Mouse (Mus musculus): ENCODE data around the gene Bloc1s3.

DNA sequence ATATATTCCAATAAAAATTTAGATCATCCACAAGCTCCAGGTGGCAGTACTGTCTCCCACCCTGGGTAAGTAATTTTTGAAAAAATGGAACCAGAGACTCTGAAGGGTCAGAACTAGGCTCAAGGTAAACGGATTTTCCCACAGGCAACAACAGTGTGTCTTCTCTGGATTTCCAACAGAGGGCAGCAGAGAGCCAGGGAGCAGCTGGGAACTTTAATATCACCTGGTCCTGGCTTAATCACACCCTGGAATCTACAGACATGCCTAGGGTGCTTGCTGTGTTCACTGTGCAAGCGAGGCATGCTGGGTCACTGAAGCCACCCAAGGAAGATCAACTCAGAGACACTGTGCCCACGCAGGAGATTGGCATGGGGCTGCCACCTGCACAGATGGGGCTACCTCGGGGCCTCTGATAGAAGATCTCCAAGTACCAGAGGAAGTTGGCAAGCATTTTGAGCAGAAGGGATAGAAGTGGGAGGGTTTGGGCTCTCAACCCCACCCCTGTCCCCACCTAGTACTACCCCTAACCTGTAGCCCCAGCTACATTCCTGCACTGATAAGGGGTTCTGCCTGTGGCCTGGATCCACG is 4.6 kb downstream of the Bloc1s3 start:
- TF ChIP-seq EP300 (IDR thresholded peaks at IDR 0.05; ENCODE audit: low read depth) = no peak
- peak; percentile 97 for TF ChIP-seq CTCF (IDR thresholded peaks at IDR 0.05; ENCODE audit: low read depth)
